Mouse (Mus musculus) frontal cortex, postnatal 14 days (tissue): Measurements from ENCODE around the gene Ryr2.
"Not testable (repeated sequence)": the region's sequence is repeated elsewhere in the genome, so short reads cannot be mapped to it uniquely, and the experiment has no call there.

ENCODE experiments used
- DNase-seq, 2 experiments: peaks; one replicate each; pipeline ENCODE4 v3.0.0; 2022; ENCODE audit warnings: low spot score in 2 of 2

Gene Ryr2

GRCm38 (mm10) chr13:11549136-11549535 lies 557.6 kb downstream of the Ryr2 start:
- not testable (repeated sequence) for DNase-seq

GRCm38 (mm10) chr13:11545841-11546240 lies 560.9 kb downstream of the Ryr2 start:
- no peak for DNase-seq

- no peak for DNase-seq
Observed at GRCm38 (mm10) chr13:11542546-11542945, 564.2 kb downstream of the Ryr2 start.

GRCm38 (mm10) chr13:11536851-11537250 lies 569.9 kb downstream of the Ryr2 start:
- no peak for DNase-seq

- DNase-seq = no peak
Observed at GRCm38 (mm10) chr13:11535874-11536273, 570.9 kb downstream of the Ryr2 start.

- DNase-seq = no peak
Observed at GRCm38 (mm10) chr13:11533265-11533664, 573.5 kb downstream of the Ryr2 start.

- DNase-seq = no peak
Observed at GRCm38 (mm10) chr13:11532014-11532890, 574.5 kb downstream of the Ryr2 start.

- DNase-seq = no peak
Observed at GRCm38 (mm10) chr13:11523612-11524011, 583.1 kb downstream of the Ryr2 start.

GRCm38 (mm10) chr13:11520765-11521164 lies 586.0 kb downstream of the Ryr2 start:
- no peak for DNase-seq

GRCm38 (mm10) chr13:11511540-11512177 lies 595.1 kb downstream of the Ryr2 start:
- no peak for DNase-seq
